Mouse (Mus musculus): ENCODE results near the gene Pan3.

Pan3 gene

GRCm38 (mm10) chr5:147430936-147431839 lies 1.2 kb downstream of the Pan3 start:
- DNase-seq, result peak; percentile 66

- DNase-seq, result no peak
Observed at GRCm38 (mm10) chr5:147432927-147433326, 3.0 kb downstream of the Pan3 start.

GRCm38 (mm10) chr5:147435224-147435623 lies 5.3 kb downstream of the Pan3 start:
- DNase-seq, result no peak

GRCm38 (mm10) chr5:147435751-147436150 lies 5.8 kb downstream of the Pan3 start:
- DNase-seq, result no peak

GRCm38 (mm10) chr5:147436491-147436890 lies 6.5 kb downstream of the Pan3 start:
- no peak for DNase-seq

GRCm38 (mm10) chr5:147440996-147441507 lies 11.1 kb downstream of the Pan3 start:
- no peak for DNase-seq

GRCm38 (mm10) chr5:147441979-147442378 lies 12.0 kb downstream of the Pan3 start:
- no peak for DNase-seq

- DNase-seq, result no peak
Observed at GRCm38 (mm10) chr5:147442741-147443140, 12.8 kb downstream of the Pan3 start.

GRCm38 (mm10) chr5:147444298-147444697 lies 14.3 kb downstream of the Pan3 start:
- DNase-seq, result no peak

GRCm38 (mm10) chr5:147444757-147445156 lies 14.8 kb downstream of the Pan3 start:
- DNase-seq, result no peak

GRCm38 (mm10) chr5:147445252-147445651 lies 15.3 kb downstream of the Pan3 start:
- DNase-seq, result no peak

- no peak for DNase-seq
Observed at GRCm38 (mm10) chr5:147448526-147448925, 18.6 kb downstream of the Pan3 start.

- DNase-seq, result no peak
Observed at GRCm38 (mm10) chr5:147448933-147449332, 19.0 kb downstream of the Pan3 start.

GRCm38 (mm10) chr5:147456491-147456890 lies 26.5 kb downstream of the Pan3 start:
- DNase-seq, result no peak

- peak; percentile 8 for DNase-seq
Observed at GRCm38 (mm10) chr5:147459821-147460567, 30.0 kb downstream of the Pan3 start.

GRCm38 (mm10) chr5:147463251-147463650 lies 33.3 kb downstream of the Pan3 start:
- DNase-seq, result no peak

GRCm38 (mm10) chr5:147466361-147466760 lies 36.4 kb downstream of the Pan3 start:
- DNase-seq, result no peak

- DNase-seq, result no peak
Observed at GRCm38 (mm10) chr5:147471163-147471562, 41.2 kb downstream of the Pan3 start.

GRCm38 (mm10) chr5:147473071-147473470 lies 43.1 kb downstream of the Pan3 start:
- DNase-seq, result no peak

GRCm38 (mm10) chr5:147473856-147474255 lies 43.9 kb downstream of the Pan3 start:
- DNase-seq, result no peak

- DNase-seq, result no peak
Observed at GRCm38 (mm10) chr5:147476109-147476508, 46.1 kb downstream of the Pan3 start.

- DNase-seq, result no peak
Observed at GRCm38 (mm10) chr5:147477106-147477505, 47.1 kb downstream of the Pan3 start.

- no peak for DNase-seq
Observed at GRCm38 (mm10) chr5:147479341-147479740, 49.4 kb downstream of the Pan3 start.

GRCm38 (mm10) chr5:147484142-147484541 lies 54.2 kb downstream of the Pan3 start:
- peak; percentile 14 for DNase-seq
